ENCODE assay signal across 8 mouse cellular contexts in genomic region chr15:97606630-97607381, GRCm38 (mm10).
DNase-seq lines count a peak whose midpoint lies in the region; ATAC-seq and TF ChIP-seq lines count a peak whose summit lies in the region.

No protein-coding gene starts in this region.

- no peak for TF ChIP-seq CTCF in lung, adult 2 months (IDR thresholded peaks at IDR 0.05; ENCODE audit: insufficient read depth, low read length)
- TF ChIP-seq CTCF in layer of hippocampus, adult 2 months (conservative IDR thresholded peaks at IDR 0.05): no peak

- no peak overlapping the region for H3K9ac ChIP-seq in liver, embryonic 16.5 days (ENCODE audit: low read depth, low read length)

- H3K27ac ChIP-seq in layer of hippocampus, adult 2 months: peak overlapping the region; percentile 83
- H3K27ac ChIP-seq in liver, embryonic 16.5 days (ENCODE audit: low read length): no peak overlapping the region

- DNase-seq in lung, adult 2 months: peak; percentile 18
- DNase-seq in lung, postnatal 25 days (ENCODE audit: low spot score): no peak
- peak; percentile 43 to 57 for DNase-seq in cerebellum, postnatal 36 days
- DNase-seq in frontal cortex, postnatal 36 days (ENCODE audit: low spot score in 2 of 2): peak; percentile 58 to 67
- DNase-seq in layer of hippocampus, adult 2 months (ENCODE audit: low spot score in 2 of 2): peak; percentile 49 to 52
- peak; percentile 30 for DNase-seq in ovary, postnatal 14 days (ENCODE audit: low spot score)
- DNase-seq in MN1 (ENCODE audit: low spot score): no peak

- H3K4me2 ChIP-seq in liver, embryonic 16.5 days (ENCODE audit: low read depth, low read length): 0 out of 2 replicates have a peak overlapping the region, but pooled peaks have one; percentile 19

- no peaks in the 10 kb centered on the region for H3K4me1 ChIP-seq in lung, adult 2 months (ENCODE audit: control insufficient read depth, insufficient read depth, low read length)
- no peaks in the 10 kb centered on the region for H3K4me1 ChIP-seq in liver, embryonic 16.5 days (ENCODE audit: control insufficient read depth, low read depth, low read length)

- no peaks in the 10 kb centered on the region for H3K27me3 ChIP-seq in liver, embryonic 16.5 days (ENCODE audit: control insufficient read depth, insufficient read depth, low read depth, low read length)

- no peak for TF ChIP-seq POLR2A in lung, adult 2 months (IDR thresholded peaks at IDR 0.05; ENCODE audit: borderline replicate concordance, extremely low read depth, low read depth, low read length)

- no peak overlapping the region for H3K4me3 ChIP-seq in lung, adult 2 months (replicated peaks; ENCODE audit: extremely low read depth, low read depth, low read length)
- H3K4me3 ChIP-seq in layer of hippocampus, adult 2 months: peak overlapping the region; percentile 48
- H3K4me3 ChIP-seq in liver, embryonic 16.5 days (ENCODE audit: low read depth, low read length): no peak overlapping the region

- no peak for ATAC-seq in liver, embryonic 16.5 days (ENCODE audit: low read depth)

- no peaks in the 10 kb centered on the region for H3K36me3 ChIP-seq in liver, embryonic 16.5 days (ENCODE audit: control insufficient read depth, insufficient read depth)

- 15% methylated on average over 25 of the region's 25 CpGs for WGBS in lung, adult 2 months
- WGBS in liver, embryonic 16.5 days (ENCODE audit: insufficient replicate concordance): 16% methylated on average over 25 of the region's 25 CpGs

- no peaks in the 10 kb centered on the region for H3K9me3 ChIP-seq in liver, embryonic 16.5 days (replicated peaks; ENCODE audit: control insufficient read depth, low read length)

Comparison
In these comparisons a context has a peak if more than half of its experiments do, and no peak if none do; other contexts are left out.
1. DNase-seq: peak in lung, adult 2 months (single experiment), cerebellum, postnatal 36 days (2 of 2), frontal cortex, postnatal 36 days (2 of 2), layer of hippocampus, adult 2 months (2 of 2) and ovary, postnatal 14 days (single experiment); none in lung, postnatal 25 days (single experiment) and MN1 (single experiment).